Mouse (Mus musculus): Measurements from ENCODE around the gene Them5.

DNA sequence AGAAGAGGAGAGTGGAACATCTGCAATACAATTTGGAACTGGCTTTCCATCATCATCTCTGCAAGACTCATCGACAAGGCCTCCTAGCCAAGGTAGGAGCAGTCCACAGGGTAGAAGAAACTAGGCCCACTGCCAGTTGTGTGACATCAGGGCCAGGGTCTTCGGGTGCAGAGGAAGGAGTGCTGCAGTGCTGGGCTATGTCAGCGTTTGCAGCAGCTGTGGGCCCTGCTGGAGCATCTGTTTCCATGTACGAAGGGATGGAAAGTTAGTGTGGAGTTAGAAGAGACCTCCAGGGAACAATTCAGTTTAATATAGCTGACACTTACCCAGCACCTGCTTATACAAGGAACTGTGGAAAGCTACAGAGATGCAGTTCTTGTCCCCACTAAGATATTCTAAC lies 51.1 kb downstream of the Them5 start:
- TF ChIP-seq CTCF (IDR thresholded peaks at IDR 0.05; ENCODE audit: low read depth), result no peak
- no peak for TF ChIP-seq EP300 (IDR thresholded peaks at IDR 0.05; ENCODE audit: low read depth)

Data from heart, postnatal 0 days (tissue).